Mouse (Mus musculus) E14TG2a.4 (cell line): ENCODE measurements around the gene Gramd1a.
A peak's percentile ranks its signal among the peaks of the same experiment; 100 is the strongest.

Source experiments
- H3K27me3 ChIP-seq: 2 replicates; pipeline ENCODE4 v1.6.1; 2014; ENCODE audit warnings: low read length, control low read depth; ENCODE audit not compliant: insufficient read depth
- H3K36me3 ChIP-seq: 2 replicates; pipeline ENCODE4 v1.6.1; 2014; ENCODE audit warnings: low read length, control low read depth; ENCODE audit not compliant: insufficient read depth
- H3K4me1 ChIP-seq: replicated peaks from 2 replicates; pipeline ENCODE4 v1.6.1; 2014; ENCODE audit warnings: low read depth, low read length, control low read depth
- H3K4me3 ChIP-seq: replicated peaks from 2 replicates; pipeline ENCODE4 v1.5.1; 2014; ENCODE audit warnings: mild to moderate bottlenecking, low read length
- H3K9me3 ChIP-seq: 2 replicates; pipeline ENCODE4 v1.6.1; 2014; ENCODE audit warnings: low read length, control low read depth
- CTCF ChIP-seq: conservative IDR thresholded peaks from 2 replicates; pipeline ENCODE4 v1.5.1; 2014; ENCODE audit warnings: low read length
- NANOG ChIP-seq: IDR thresholded peaks from 2 replicates; pipeline ENCODE4 v1.6.1; 2014; ENCODE audit warnings: borderline replicate concordance, low read length, mixed read lengths
- POU5F1 ChIP-seq: IDR thresholded peaks from 2 replicates; pipeline ENCODE4 v1.6.1; 2014; ENCODE audit warnings: low read length, borderline replicate concordance

The Gramd1a gene

DNA sequence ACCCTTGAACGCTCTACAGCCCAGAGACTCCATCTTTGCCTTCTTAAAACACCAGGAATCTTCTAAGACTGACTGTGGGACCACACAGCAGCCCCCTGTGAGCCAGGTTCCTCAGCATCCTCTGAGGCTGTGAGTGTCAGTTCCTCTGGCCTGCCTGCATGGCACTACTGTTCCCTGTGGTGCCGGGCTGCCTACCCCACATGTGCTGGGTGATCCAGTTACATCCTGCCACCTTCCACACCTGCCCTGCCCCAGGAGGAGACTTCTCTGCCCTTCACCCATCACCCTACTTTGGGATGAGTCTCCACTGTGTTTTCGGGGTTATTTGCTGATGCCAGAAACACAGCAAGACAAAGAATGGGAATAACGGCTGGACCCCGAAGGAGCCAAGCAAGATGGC lies 36.1 kb downstream of the Gramd1a start:
- peaks cover 58% of the 10 kb centered on the region for H3K4me1 ChIP-seq
- peaks cover 7% of the 10 kb centered on the region for H3K27me3 ChIP-seq
- no peak for TF ChIP-seq POU5F1
- TF ChIP-seq CTCF: no peak
- TF ChIP-seq NANOG: no peak
- H3K9me3 ChIP-seq: no peaks in the 10 kb centered on the region
- H3K36me3 ChIP-seq: 0 out of 2 replicates have a peak, but pooled peaks cover 6% of the 10 kb centered on the region
- no peak overlapping the region for H3K4me3 ChIP-seq

DNA sequence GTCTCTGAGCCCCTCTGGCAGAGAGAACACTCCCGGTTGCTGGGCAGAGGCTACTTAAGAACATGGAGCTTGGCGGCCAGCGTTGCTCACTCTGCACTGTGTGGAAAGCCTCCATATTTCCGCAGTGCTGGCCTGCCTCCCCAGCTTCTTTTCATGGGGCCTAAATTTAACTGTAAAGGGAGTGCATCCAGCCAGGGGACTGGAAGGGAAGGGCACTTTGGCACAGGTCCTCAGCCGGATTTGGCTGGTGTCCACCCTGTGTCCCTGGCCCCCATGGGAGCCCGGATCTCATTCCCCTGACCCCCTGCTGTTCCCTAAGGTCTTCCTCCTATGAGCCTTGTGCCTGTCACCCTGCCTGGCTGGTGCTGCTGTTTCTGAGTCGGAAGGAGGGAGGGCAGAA lies 37.2 kb downstream of the Gramd1a start:
- TF ChIP-seq NANOG (no peak), CTCF (no peak), POU5F1 (no peak)
- 0 out of 2 replicates have a peak, but pooled peaks cover 6% of the 10 kb centered on the region for H3K36me3 ChIP-seq
- H3K9me3 ChIP-seq: no peaks in the 10 kb centered on the region
- peaks cover 57% of the 10 kb centered on the region for H3K4me1 ChIP-seq
- peaks cover 8% of the 10 kb centered on the region; the same call in 1 of the 2 replicates for H3K27me3 ChIP-seq
- H3K4me3 ChIP-seq: no peak overlapping the region

DNA sequence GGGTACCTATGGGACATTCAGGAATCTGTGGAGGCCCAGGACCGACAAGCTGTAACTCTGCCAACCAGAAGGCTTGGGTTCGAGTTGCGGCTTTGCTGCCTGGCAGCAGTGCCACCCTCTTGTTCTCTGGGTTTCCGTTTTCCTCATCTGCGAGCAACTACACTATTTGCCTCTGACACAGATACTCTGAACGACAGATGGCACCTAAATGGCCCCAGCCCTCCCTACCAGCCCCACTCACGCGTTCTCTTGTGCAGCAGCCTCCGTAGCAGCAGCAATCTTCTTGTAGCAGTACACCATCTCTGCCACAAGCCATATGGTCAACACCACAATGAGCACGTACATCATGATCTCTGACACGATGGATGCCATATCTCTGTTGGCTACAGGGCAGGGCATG lies 38.2 kb downstream of the Gramd1a start:
- Histone ChIP-seq H3K4me1 (peaks cover 52% of the 10 kb centered on the region), H3K4me3 (peak overlapping the region; percentile 79), H3K36me3 (0 out of 2 replicates have a peak, but pooled peaks cover 1% of the 10 kb centered on the region), H3K27me3 (peaks cover 9% of the 10 kb centered on the region), H3K9me3 (no peaks in the 10 kb centered on the region)
- no peak for TF ChIP-seq POU5F1
- no peak for TF ChIP-seq CTCF
- no peak for TF ChIP-seq NANOG

DNA sequence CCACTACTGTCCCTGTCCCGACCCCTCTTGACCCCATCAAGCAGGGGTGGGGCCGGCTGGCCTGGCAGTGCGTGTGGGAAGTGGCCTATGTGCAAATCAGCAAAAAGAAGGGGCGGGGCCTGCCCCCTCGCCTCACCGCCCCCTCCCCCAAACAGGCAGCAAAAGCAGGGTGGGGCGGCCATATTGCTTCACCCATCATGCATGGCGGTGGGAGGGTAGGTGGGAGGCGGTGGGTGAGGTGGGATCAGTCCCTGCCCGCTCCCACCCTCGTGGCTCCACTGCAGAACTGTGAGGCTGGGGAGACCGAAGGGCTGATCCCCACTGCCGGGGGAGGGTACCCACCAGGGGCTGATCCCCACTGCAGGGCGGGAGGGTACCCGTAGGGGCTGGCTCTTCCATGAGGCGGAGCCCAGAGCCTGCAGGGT lies 39.0 kb downstream of the Gramd1a start:
- TF ChIP-seq POU5F1 (no peak), NANOG (no peak), CTCF (no peak)
- peaks cover 52% of the 10 kb centered on the region for H3K4me1 ChIP-seq

DNA sequence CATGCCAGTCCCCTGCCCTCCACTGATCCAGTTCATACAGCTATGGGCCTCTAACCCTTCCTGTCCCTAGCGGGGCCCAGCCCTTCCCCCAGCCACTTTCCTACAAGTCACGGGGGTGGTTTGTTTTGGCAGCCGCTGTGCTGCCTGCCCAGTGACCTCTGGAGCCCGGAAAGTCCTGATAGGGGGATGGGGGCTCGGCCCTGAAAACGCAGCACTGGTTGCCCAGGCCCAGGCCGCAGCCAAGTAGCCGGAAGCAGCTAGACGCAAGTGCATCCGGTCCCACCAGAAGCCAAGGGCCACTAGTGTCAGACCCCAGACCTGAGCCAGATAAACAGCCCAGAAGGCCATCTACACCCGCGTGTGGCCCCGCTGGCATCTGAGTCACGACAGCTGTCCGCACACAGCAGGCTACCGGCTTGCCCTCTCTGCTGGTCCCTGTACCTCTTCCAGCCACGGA lies 40.1 kb downstream of the Gramd1a start:
- peaks cover 52% of the 10 kb centered on the region for H3K4me1 ChIP-seq
- peaks cover 9% of the 10 kb centered on the region for H3K27me3 ChIP-seq
- H3K36me3 ChIP-seq: no peaks in the 10 kb centered on the region
- TF ChIP-seq CTCF (no peak), POU5F1 (no peak), NANOG (no peak)
- peak overlapping the region; percentile 79 for H3K4me3 ChIP-seq
- no peaks in the 10 kb centered on the region for H3K9me3 ChIP-seq

More for the DNA sequence above, 39.0 kb downstream of the Gramd1a start:
- no peaks in the 10 kb centered on the region for H3K36me3 ChIP-seq
- peaks cover 9% of the 10 kb centered on the region for H3K27me3 ChIP-seq
- H3K9me3 ChIP-seq: no peaks in the 10 kb centered on the region
- H3K4me3 ChIP-seq: peak overlapping the region; percentile 79

DNA sequence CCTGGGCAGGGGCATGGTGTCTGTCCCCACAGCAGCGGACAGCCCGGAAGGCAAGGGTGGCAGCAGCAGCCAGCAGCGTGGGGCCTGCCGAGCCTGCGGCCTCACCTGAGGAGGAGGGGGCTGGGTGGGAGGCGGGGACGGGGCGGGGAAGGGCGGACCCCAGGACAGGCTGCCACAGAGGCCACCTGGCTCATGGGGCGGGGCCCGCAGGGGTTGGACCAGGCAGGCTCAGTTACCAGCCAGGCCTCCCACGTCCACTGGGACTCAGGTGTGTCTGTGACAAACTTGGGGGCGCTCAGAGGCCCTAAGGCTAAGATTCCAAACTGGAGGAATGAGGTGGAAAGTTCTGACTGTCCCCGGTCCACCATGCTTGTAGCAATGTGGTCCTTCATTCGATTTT lies 40.5 kb downstream of the Gramd1a start, which contains the start of gene Hpn:
TSS of gene Hpn (minus strand) at position 109 of the 400 bp plus-strand sequence.
- H3K4me1 ChIP-seq: peaks cover 52% of the 10 kb centered on the region
- TF ChIP-seq NANOG (no peak), POU5F1 (no peak), CTCF (no peak)
- peak within 1 kb of the TSS; percentile 79 for H3K4me3 ChIP-seq
- H3K36me3 ChIP-seq: no peaks in the 10 kb centered on the region
- H3K27me3 ChIP-seq: peaks cover 9% of the 10 kb centered on the region
- no peaks in the 10 kb centered on the region for H3K9me3 ChIP-seq

DNA sequence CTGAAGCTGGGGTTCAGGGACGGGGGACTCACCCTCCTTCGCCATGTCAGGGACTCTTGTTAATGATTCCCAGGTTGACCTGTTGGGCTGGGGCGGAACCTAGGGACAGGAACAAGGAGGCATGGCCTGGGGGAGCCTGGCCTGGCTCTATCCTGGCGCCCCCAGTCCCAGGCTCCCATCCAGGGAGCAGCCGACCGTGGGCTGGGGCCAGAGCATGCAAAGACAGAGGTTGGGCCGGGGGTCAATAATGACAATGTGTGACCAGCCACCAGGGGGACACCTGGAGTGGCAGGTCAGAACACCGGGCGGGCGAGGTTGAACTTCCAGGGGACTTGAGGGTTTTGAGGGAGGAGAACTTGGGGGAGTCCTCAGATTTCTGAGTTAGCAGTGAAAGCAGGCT lies 41.0 kb downstream of the Gramd1a start:
- H3K27me3 ChIP-seq: peaks cover 9% of the 10 kb centered on the region
- H3K36me3 ChIP-seq: no peaks in the 10 kb centered on the region
- H3K4me3 ChIP-seq: peak overlapping the region; percentile 79
- H3K4me1 ChIP-seq: peaks cover 51% of the 10 kb centered on the region
- no peak for TF ChIP-seq POU5F1
- TF ChIP-seq CTCF: peak; percentile 21
- no peak for TF ChIP-seq NANOG
- no peaks in the 10 kb centered on the region for H3K9me3 ChIP-seq

DNA sequence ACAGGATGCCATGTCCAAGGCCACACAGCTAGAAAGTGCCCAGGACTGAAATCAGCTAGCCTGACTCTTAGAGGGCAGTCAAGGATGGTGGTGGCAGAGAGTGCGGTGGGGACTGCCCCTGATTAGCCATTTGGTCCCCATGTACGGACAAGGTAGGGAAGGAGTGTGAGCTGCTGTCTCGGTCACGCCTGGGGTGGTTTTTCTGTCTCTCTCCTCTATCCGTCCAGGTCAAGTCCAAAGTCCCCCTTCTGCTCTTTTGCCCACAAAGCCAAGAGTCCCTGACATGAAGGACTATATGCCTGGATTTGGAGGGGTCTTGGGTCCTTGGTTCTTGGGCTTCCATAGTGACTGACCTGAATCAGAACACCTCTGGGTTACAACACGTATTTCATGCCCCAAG lies 41.9 kb downstream of the Gramd1a start:
- TF ChIP-seq NANOG (no peak), POU5F1 (no peak), CTCF (no peak)
- H3K4me3 ChIP-seq: no peak overlapping the region
- H3K9me3 ChIP-seq: no peaks in the 10 kb centered on the region
- no peaks in the 10 kb centered on the region for H3K36me3 ChIP-seq
- H3K4me1 ChIP-seq: peaks cover 43% of the 10 kb centered on the region
- H3K27me3 ChIP-seq: peaks cover 9% of the 10 kb centered on the region

DNA sequence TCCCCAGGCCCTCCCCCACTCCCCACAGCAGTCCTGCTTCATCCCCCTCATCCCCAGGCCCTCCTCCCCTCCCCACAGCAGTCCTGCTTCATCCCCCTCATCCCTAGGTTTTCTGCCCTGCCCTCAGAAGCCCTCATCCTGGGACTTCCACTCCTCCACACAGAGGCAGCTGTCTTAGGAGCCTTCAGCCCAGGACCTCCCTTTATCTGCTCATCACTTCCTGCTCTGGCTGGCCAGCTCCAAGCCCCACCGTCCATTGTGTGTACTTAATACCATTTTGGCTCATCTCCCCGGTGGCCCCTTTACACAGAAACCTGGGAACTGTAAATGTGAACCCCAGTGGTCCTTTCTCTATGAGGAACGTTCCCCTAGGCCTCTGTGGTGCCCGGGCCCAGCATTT lies 43.7 kb downstream of the Gramd1a start:
- peaks cover 29% of the 10 kb centered on the region for H3K4me1 ChIP-seq
- peaks cover 9% of the 10 kb centered on the region for H3K27me3 ChIP-seq
- TF ChIP-seq CTCF (no peak), POU5F1 (no peak), NANOG (no peak)
- H3K36me3 ChIP-seq: no peaks in the 10 kb centered on the region
- no peak overlapping the region for H3K4me3 ChIP-seq
- no peaks in the 10 kb centered on the region for H3K9me3 ChIP-seq
